Mouse (Mus musculus) liver, adult 2 months (tissue): ENCODE results near the gene Ptprd. TPM values are rescaled to one million over a fixed set of nuclear protein-coding genes. Genes with fewer than 3 reads are reported as not detected.
A peak's percentile ranks its signal among the peaks of the same experiment; 100 is the strongest.

Experiments
- DNase-seq: peaks from one replicate; pipeline ENCODE4 v3.0.0-alpha.2; 2011; ENCODE audit warnings: low read depth, low spot score; ENCODE audit errors: extremely low read depth
- H3K27ac ChIP-seq: fragments of 200-500 bp; replicated peaks from 2 replicates; pipeline ENCODE4 v1.5.1; 2012; ENCODE audit warnings: low read depth, mild to moderate bottlenecking, control low read depth, inconsistent platforms, low read length; ENCODE audit not compliant: insufficient read depth
- H3K27me3 ChIP-seq: fragments of 200-500 bp; 2 replicates; pipeline ENCODE4 v1.6.1; 2012; ENCODE audit warnings: mild to moderate bottlenecking, moderate library complexity, low read length, inconsistent platforms; ENCODE audit not compliant: control insufficient read depth, insufficient read depth
- H3K36me3 ChIP-seq: fragments of 200-500 bp; 2 replicates; pipeline ENCODE4 v1.6.1; 2012; ENCODE audit warnings: low read length, inconsistent platforms; ENCODE audit not compliant: control insufficient read depth, insufficient read depth
- H3K4me1 ChIP-seq: fragments of 200-500 bp; 2 replicates; pipeline ENCODE4 v1.6.1; 2011; ENCODE audit warnings: low read length; ENCODE audit not compliant: control insufficient read depth, insufficient read depth
- H3K4me3 ChIP-seq: fragments of 200-500 bp; 2 replicates; pipeline ENCODE4 v1.5.1; 2011; ENCODE audit warnings: low read depth, mild to moderate bottlenecking, control low read depth, low read length, moderate library complexity; ENCODE audit not compliant: insufficient read depth
- H3K79me2 ChIP-seq: fragments of 200-500 bp; 2 replicates; pipeline ENCODE4 v1.6.1; 2012; ENCODE audit warnings: inconsistent platforms, mild to moderate bottlenecking, low read length, moderate library complexity; ENCODE audit not compliant: control insufficient read depth, insufficient read depth
- H3K9ac ChIP-seq: fragments of 200-500 bp; 2 replicates; pipeline ENCODE4 v1.6.1; 2012; ENCODE audit warnings: low read depth, mild to moderate bottlenecking, control low read depth, inconsistent platforms, low read length
- CTCF ChIP-seq: fragments of 200-500 bp; IDR thresholded peaks from 2 replicates; pipeline ENCODE4 v1.5.1; 2011; ENCODE audit warnings: low read depth, low read length, control low read depth
- POLR2A ChIP-seq: fragments of 200-500 bp; IDR thresholded peaks from 2 replicates; pipeline ENCODE4 v1.6.1; 2011; ENCODE audit warnings: low read length, control low read depth; ENCODE audit not compliant: insufficient read depth; ENCODE audit errors: extremely low read depth
- WGBS: fragments of 180-500 bp; shearing (Covaris S2); methylation state at CpG from one replicate; pipeline ENCODE4 v1.1.7; 2018; 5-methylcytosine and 5-hydroxymethylcytosine counted together
- polyA plus RNA-seq: library from polyadenylated mRNA; depleted of rRNA; stranded (reverse); fragments of >200 nt; gene quantifications from 2 replicates; pipeline ENCODE4 v1.2.3, GENCODE M21; 2012
- total RNA-seq: library from RNA; depleted of rRNA; stranded (reverse); fragments of >200 nt; gene quantifications from 2 replicates; pipeline ENCODE4 v1.2.3, GENCODE M21; 2014

Ptprd gene
- total and polyA plus RNA-seq, 2 experiments: 15.4 to 127 TPM

- no peak for TF ChIP-seq POLR2A
- no peak for TF ChIP-seq CTCF
- Histone ChIP-seq H3K79me2 (no peaks in the 10 kb centered on the region; the same call in 1 of the 2 replicates), H3K27me3 (no peaks in the 10 kb centered on the region), H3K9ac (no peak overlapping the region), H3K27ac (no peak overlapping the region), H3K4me1 (no peaks in the 10 kb centered on the region; the same call in 1 of the 2 replicates), H3K4me3 (no peak overlapping the region), H3K36me3 (peaks cover 2% of the 10 kb centered on the region; the same call in 1 of the 2 replicates)
- DNase-seq: no peak
- 86% methylated on average over 2 of the region's 2 CpGs for WGBS
These were observed 1989.2 kb downstream of the Ptprd start for GRCm38 (mm10) chr4:76222520-76222919.

- Histone ChIP-seq H3K9ac (no peak overlapping the region), H3K27me3 (no peaks in the 10 kb centered on the region), H3K36me3 (peaks cover under 1% of the 10 kb centered on the region; the same call in 1 of the 2 replicates), H3K79me2 (no peaks in the 10 kb centered on the region), H3K4me3 (no peak overlapping the region), H3K4me1 (no peaks in the 10 kb centered on the region; the same call in 1 of the 2 replicates), H3K27ac (no peak overlapping the region)
- no peak for DNase-seq
- WGBS: 88% methylated on average over 1 of the region's 1 CpGs
- no peak for TF ChIP-seq POLR2A
These were observed 1993.7 kb downstream of the Ptprd start for GRCm38 (mm10) chr4:76218065-76218464.

GRCm38 (mm10) chr4:76215141-76215540 lies 1996.6 kb downstream of the Ptprd start:
- WGBS: 70% methylated on average over 1 of the region's 1 CpGs

GRCm38 (mm10) chr4:76199321-76199720 lies 2012.4 kb downstream of the Ptprd start:
- peaks cover 3% of the 10 kb centered on the region; the same call in 1 of the 2 replicates for H3K4me1 ChIP-seq
- DNase-seq: peak; percentile 77
- H3K79me2 ChIP-seq: peaks cover 3% of the 10 kb centered on the region; the same call in 1 of the 2 replicates
- H3K27me3 ChIP-seq: no peaks in the 10 kb centered on the region
- no peak overlapping the region for H3K4me3 ChIP-seq
- 16% methylated on average over 1 of the region's 1 CpGs for WGBS
- H3K27ac ChIP-seq: no peak overlapping the region
- no peak overlapping the region for H3K9ac ChIP-seq
- TF ChIP-seq CTCF: no peak
- TF ChIP-seq POLR2A: no peak
- H3K36me3 ChIP-seq: no peaks in the 10 kb centered on the region

More at GRCm38 (mm10) chr4:76215141-76215540, 1996.6 kb downstream of the Ptprd start:
- no peak overlapping the region for H3K9ac ChIP-seq
- TF ChIP-seq POLR2A: no peak
- TF ChIP-seq CTCF: no peak
- H3K36me3 ChIP-seq: no peaks in the 10 kb centered on the region
- no peaks in the 10 kb centered on the region for H3K27me3 ChIP-seq
- H3K27ac ChIP-seq: peak overlapping the region; percentile 78; the same call in 1 of the 2 replicates
- DNase-seq: peak; percentile 94
- H3K4me1 ChIP-seq: no peaks in the 10 kb centered on the region; the same call in 1 of the 2 replicates
- no peak overlapping the region for H3K4me3 ChIP-seq
- H3K79me2 ChIP-seq: no peaks in the 10 kb centered on the region

GRCm38 (mm10) chr4:76194762-76195161 lies 2017.0 kb downstream of the Ptprd start:
- no peaks in the 10 kb centered on the region for H3K36me3 ChIP-seq
- no peak overlapping the region for H3K4me3 ChIP-seq
- H3K79me2 ChIP-seq: peaks cover 3% of the 10 kb centered on the region; the same call in 1 of the 2 replicates
- 92% methylated on average over 3 of the region's 3 CpGs for WGBS
- H3K27me3 ChIP-seq: no peaks in the 10 kb centered on the region
- no peak overlapping the region for H3K9ac ChIP-seq
- no peak overlapping the region for H3K27ac ChIP-seq
- H3K4me1 ChIP-seq: peaks cover 2% of the 10 kb centered on the region; the same call in 1 of the 2 replicates
- TF ChIP-seq POLR2A (no peak), CTCF (no peak)
- DNase-seq: no peak

GRCm38 (mm10) chr4:76193496-76193895 lies 2018.3 kb downstream of the Ptprd start:
- TF ChIP-seq CTCF: no peak
- no peak for TF ChIP-seq POLR2A
- H3K27ac ChIP-seq: no peak overlapping the region

More at GRCm38 (mm10) chr4:76193496-76193895, 2018.3 kb downstream of the Ptprd start:
- no peak overlapping the region for H3K9ac ChIP-seq
- peaks cover 3% of the 10 kb centered on the region; the same call in 1 of the 2 replicates for H3K79me2 ChIP-seq
- no peak for DNase-seq
- no peak overlapping the region for H3K4me3 ChIP-seq
- 92% methylated on average over 3 of the region's 3 CpGs for WGBS
- no peaks in the 10 kb centered on the region for H3K27me3 ChIP-seq
- H3K4me1 ChIP-seq: peaks cover 2% of the 10 kb centered on the region; the same call in 1 of the 2 replicates
- no peaks in the 10 kb centered on the region for H3K36me3 ChIP-seq
